Mouse (Mus musculus): ENCODE results near the gene Atp1a2. TPM values are rescaled to one million over a fixed set of nuclear protein-coding genes. Genes with fewer than 3 reads are reported as not detected.

Gene Atp1a2
- polyA plus RNA-seq, 1 experiment = 82.9 TPM

DNA sequence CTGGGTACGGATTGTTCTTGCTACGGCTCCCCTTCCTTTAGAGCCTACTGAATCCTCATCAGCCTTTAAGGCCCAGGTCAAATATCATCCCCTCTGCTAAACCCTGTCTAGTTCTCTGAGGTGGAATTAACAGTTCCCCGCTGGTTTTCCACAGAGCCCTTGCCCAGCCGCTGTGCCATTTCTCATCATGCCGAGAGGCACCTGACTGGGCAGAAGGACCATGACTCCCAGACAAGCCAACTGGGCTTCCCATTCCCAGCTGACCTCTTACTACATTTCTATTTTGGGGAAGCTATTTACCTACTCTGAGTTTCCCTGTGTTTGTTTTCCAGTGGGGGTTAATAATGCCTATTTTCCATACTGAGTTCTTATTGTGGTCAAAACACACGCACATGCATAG, 14.8 kb downstream of the Atp1a2 start:
- no peak for DNase-seq (ENCODE audit: low read depth)
- TF ChIP-seq CTCF (IDR thresholded peaks at IDR 0.05; ENCODE audit: borderline replicate concordance, extremely low read depth, insufficient read depth, insufficient read length) (no peak), POLR2A (IDR thresholded peaks at IDR 0.05; ENCODE audit: borderline replicate concordance, extremely low read depth, insufficient read depth, insufficient read length, poor library complexity, severe bottlenecking) (no peak)

DNA sequence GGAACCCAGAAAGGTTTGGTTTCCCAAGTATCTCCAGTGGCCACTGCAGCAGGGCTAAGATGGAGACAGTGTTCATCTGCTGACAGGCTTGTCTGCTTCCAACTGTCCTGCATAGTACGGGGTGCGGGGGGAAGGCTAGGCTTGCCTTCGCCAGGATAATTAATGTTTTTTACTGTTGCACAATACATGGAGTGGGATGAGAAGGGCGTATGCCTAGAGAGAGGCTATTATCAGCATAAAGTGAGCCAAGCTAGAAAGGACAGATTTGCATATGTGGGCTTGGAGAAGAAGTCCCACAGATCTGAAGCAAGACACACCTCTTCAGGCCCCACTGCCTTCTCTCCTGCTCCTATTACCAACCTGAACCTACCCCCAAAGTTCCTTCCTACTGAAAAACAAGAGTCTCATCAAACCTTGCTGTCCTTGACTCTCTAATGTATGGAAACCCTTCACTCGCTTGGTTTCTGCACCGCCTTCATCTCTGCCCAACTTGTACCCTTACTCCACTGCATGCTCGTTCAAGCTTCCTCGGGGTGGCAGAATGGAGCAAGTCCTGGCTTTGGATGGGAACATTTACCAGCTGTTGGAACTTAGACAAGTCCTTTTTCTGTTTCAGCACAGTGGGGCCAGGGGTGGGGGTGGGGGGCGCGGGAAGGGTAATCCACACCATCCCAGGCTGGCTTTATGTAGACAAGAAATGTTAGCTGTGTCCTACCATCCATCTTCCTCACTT, 16.2 kb downstream of the Atp1a2 start:
- TF ChIP-seq POLR2A (IDR thresholded peaks at IDR 0.05; ENCODE audit: borderline replicate concordance, extremely low read depth, insufficient read depth, insufficient read length, poor library complexity, severe bottlenecking) (no peak), CTCF (IDR thresholded peaks at IDR 0.05; ENCODE audit: borderline replicate concordance, extremely low read depth, insufficient read depth, insufficient read length) (no peak)
- DNase-seq (ENCODE audit: low read depth) = no peak

DNA sequence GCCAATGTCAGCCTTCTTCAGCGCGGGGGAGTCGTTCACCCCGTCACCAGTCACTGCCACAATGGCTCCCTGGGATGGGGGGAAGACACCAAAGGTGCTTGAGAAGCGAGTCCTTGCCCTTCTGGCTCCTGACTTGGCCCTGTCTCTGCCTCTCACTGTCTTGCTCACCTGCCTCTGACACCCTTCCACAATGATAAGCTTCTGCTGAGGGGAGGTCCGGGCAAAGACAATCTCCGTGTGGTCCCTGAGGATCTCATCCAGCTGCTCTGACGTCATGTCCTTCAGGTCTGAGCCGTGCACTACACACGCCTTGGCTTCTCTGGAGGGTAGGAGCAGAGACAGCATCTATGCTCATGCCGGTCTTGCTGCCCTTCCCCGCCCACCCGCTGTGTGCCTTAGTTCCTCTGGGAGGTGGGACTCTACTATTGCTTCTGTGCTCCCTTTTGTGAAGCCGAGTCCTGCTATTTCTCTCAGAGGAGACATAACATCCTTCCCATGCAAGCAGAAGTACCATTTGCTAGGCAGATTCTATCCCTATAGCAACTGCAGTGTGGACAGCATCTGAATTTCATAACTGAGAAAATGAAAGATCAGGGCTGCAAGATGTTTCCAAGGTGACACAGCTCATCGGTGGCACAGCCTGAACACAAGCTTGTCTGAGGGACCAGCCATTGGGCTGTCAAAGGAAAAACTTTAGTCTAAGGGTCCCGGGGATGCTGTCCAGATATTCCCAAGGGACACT, 17.9 kb downstream of the Atp1a2 start:
- no peak for DNase-seq (ENCODE audit: low read depth)
- TF ChIP-seq CTCF (IDR thresholded peaks at IDR 0.05; ENCODE audit: borderline replicate concordance, extremely low read depth, insufficient read depth, insufficient read length) = no peak
- no peak for TF ChIP-seq POLR2A (IDR thresholded peaks at IDR 0.05; ENCODE audit: borderline replicate concordance, extremely low read depth, insufficient read depth, insufficient read length, poor library complexity, severe bottlenecking)

DNA sequence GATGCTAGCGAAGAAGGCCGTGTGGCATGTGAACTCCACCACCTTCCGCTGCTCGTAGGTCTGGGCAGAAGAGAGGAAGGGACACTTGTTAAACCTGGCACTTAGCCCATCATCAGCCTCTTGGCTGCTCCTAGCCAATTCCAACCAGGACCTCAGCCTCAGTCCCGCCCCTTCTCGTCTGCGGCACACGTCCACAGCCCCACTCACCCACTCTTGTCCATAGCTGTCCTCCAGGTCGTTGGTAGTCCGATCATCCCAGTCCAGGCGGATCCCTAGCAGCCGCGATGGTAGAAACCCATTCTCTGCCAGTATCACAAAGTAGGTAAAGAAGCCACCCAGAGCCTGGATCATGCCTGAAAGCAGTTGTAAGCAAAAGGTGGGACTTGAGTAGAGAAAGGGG, 19.5 kb downstream of the Atp1a2 start:
- no peak for DNase-seq (ENCODE audit: low read depth)
- TF ChIP-seq CTCF (IDR thresholded peaks at IDR 0.05; ENCODE audit: borderline replicate concordance, extremely low read depth, insufficient read depth, insufficient read length) = no peak
- no peak for TF ChIP-seq POLR2A (IDR thresholded peaks at IDR 0.05; ENCODE audit: borderline replicate concordance, extremely low read depth, insufficient read depth, insufficient read length, poor library complexity, severe bottlenecking)

DNA sequence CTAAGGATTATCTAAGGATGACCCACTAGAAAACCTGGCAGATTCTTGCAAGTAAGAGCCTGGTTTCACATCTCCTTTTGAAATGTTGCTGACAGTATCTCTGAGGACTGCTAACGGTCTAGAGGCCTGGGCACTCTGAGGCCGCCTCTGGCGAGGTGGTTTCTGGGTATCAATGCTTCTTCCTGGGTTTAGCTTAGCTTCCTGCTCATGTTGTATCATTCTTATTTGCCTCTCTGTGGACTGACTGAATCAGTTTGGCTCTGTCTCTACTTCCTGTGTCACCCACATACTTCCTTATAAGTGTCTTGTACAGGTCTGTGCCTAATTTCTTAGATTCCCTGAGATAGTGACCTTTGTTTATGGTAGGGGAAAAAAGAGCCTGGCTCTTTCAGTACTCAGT, 20.7 kb downstream of the Atp1a2 start:
- DNase-seq (ENCODE audit: low read depth) = no peak
- TF ChIP-seq CTCF (IDR thresholded peaks at IDR 0.05; ENCODE audit: borderline replicate concordance, extremely low read depth, insufficient read depth, insufficient read length) (no peak), POLR2A (IDR thresholded peaks at IDR 0.05; ENCODE audit: borderline replicate concordance, extremely low read depth, insufficient read depth, insufficient read length, poor library complexity, severe bottlenecking) (no peak)

DNA sequence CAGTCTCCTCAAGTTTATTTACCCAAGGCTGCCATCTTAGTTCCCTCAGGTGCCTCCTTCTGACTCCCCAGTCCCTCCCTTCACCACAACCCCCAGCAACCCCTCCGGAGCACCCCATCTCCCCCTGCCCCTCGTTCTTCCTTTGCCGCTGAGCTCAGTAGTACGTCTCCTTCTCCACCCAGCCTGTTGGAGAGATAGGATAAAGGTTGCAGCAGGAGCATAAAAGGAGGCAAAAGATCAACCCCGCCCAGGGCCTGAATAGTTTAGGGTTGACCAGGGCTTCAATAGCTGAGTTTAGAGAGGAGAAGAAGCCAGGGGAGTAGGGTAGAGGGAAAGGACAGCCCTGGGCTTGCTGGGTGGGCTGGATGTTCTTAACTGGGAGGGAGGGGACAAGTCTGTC, 23.3 kb downstream of the Atp1a2 start:
- TF ChIP-seq CTCF (IDR thresholded peaks at IDR 0.05; ENCODE audit: borderline replicate concordance, extremely low read depth, insufficient read depth, insufficient read length) (no peak), POLR2A (IDR thresholded peaks at IDR 0.05; ENCODE audit: borderline replicate concordance, extremely low read depth, insufficient read depth, insufficient read length, poor library complexity, severe bottlenecking) (no peak)
- DNase-seq (ENCODE audit: low read depth) = no peak

DNA sequence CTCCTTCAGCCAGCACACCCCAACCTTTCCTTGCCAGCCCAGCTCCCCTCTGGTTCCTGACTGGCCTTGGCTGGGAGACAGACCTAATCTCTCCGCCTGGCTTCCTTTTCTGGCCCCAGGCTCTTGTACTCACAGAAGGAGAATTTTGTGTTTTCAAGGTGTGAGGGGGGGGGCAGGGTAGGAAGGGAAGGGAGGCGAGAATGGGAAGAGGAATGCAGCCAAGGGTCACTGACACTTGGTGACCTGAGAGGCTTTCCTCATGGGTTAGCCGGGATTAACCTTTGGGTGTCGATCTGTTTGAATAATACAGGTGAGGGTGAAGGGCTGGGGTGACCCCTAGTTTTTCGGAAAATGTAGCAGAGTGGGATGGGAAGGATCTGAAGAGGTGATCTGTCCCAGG, 23.7 kb downstream of the Atp1a2 start:
- TF ChIP-seq POLR2A (IDR thresholded peaks at IDR 0.05; ENCODE audit: borderline replicate concordance, extremely low read depth, insufficient read depth, insufficient read length, poor library complexity, severe bottlenecking) (no peak), CTCF (IDR thresholded peaks at IDR 0.05; ENCODE audit: borderline replicate concordance, extremely low read depth, insufficient read depth, insufficient read length) (no peak)
- DNase-seq (ENCODE audit: low read depth) = no peak

DNA sequence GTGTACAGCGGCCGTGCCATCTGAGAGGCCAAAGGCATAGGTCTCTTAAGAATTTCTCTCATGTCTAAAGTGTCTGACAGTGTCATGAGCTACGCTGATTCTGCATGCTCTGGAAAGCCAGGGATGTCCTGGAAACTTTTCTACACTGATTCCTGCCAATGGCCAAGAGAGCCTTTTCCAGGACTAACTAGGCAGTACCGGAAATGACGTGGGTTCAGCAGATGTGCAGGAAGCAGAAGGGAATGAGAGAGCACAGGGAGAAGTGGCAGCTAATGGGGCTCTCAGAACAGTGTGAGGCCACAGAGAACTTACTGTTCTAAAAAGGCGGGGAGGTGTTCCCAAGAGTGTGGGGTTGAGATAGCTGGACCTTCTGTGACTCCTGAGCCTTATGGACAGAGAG, 24.5 kb downstream of the Atp1a2 start:
- TF ChIP-seq POLR2A (IDR thresholded peaks at IDR 0.05; ENCODE audit: borderline replicate concordance, extremely low read depth, insufficient read depth, insufficient read length, poor library complexity, severe bottlenecking) = no peak
- no peak for DNase-seq (ENCODE audit: low read depth)

DNA sequence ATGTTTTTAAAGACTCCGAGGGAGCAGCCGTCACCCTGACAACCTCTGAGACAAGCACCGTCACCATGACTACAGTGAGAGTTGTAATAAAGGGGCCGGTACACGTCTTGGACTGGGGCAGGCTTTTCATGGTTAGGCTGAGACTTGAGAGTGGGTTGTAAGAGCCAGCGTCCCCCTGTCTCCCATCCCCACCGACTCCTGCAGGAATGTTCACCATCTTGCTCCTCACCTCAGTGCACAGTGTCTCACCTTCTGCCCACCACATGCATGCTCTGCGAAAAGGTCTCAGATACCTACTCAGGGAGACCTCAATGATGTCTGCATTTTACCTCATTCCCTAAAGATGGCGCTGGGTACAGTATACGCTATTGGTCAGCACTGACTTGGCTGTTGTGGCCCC, 26.1 kb downstream of the Atp1a2 start:
- peak; percentile 86 for DNase-seq (ENCODE audit: low read depth)
- no peak for TF ChIP-seq POLR2A (IDR thresholded peaks at IDR 0.05; ENCODE audit: borderline replicate concordance, extremely low read depth, insufficient read depth, insufficient read length, poor library complexity, severe bottlenecking)

DNA sequence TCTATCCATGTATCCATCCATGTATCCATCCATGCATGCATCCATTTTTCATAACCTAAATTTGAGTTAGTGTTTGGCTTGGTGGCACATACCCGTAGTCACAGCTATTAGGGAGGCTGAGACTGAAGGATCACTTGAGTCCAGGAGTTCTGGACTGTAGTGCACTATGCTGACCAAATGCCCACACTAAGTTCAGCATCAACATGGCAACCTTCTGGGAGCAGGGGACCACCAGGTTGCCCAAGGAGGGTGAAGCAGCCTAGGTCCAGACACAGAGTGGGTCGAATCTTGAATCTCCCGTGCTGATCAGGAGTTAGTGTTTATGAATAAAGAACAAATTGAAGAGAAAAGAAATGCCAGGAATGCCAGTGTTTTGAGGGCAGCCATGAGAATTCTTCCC, 26.7 kb downstream of the Atp1a2 start:
- no peak for DNase-seq (ENCODE audit: low read depth)

DNA sequence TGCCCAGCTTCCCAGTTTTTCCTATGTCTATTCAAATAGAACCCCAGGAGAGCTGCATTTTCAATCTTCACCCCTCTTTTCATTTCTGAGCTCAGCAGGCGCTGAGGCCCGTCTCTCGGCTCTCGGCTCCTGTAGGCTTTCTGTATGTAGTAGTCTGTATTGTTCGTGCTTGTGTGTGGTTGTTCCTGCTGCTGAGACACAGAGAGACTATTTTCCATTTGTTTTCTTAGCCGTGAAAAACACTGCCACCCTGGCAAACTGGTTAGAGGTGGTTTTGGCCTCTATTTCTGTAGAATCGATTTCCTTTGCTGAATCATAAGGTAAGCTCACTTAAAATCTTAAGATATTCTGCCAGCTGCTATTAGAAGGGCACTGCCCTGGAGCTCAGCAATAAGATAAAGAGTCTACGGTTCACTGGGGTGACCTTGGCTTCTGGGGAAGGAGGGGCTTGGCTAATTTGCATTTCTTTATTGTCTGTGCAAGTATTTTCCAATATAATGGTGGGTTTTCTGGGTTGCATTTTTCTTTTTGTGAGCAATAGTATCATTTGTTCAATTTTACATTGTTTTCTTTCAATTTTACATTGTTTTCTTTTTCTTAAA, 36.3 kb downstream of the Atp1a2 start, which contains the start of gene Igsf8:
Igsf8 (plus strand) TSS at position 165 of the 602 bp plus-strand sequence.
- peak; percentile 73 for DNase-seq (ENCODE audit: low read depth)
- no peak for TF ChIP-seq POLR2A (IDR thresholded peaks at IDR 0.05; ENCODE audit: borderline replicate concordance, extremely low read depth, insufficient read depth, insufficient read length, poor library complexity, severe bottlenecking)
- TF ChIP-seq CTCF (IDR thresholded peaks at IDR 0.05; ENCODE audit: borderline replicate concordance, extremely low read depth, insufficient read depth, insufficient read length) = no peak

More for the DNA sequence above, 26.7 kb downstream of the Atp1a2 start:
- TF ChIP-seq CTCF (IDR thresholded peaks at IDR 0.05; ENCODE audit: borderline replicate concordance, extremely low read depth, insufficient read depth, insufficient read length) = no peak

DNA sequence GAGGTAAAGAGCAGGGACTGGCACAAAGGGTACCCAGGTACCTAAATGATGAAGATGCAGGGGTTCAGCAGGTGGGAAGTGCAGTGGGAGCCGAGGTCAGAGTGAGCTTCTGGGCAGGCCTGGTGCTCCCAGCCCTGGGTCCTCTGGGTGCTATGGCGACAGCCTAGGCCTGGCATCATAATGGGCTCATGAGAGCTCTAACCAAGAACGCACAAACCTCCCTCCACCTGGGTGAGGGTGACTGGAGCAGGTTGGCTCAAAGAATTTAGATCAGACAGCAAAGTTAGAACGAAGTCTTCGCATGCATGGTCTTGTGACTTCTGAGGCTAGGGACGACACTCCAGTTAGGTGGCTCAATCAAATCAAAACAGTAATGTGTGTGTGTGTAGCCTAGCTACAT, 39.5 kb downstream of the Atp1a2 start, which contains the start of gene Atp1a4:
Atp1a4 (minus strand) TSS at position 101 of the 400 bp plus-strand sequence.
- no peak for TF ChIP-seq CTCF (IDR thresholded peaks at IDR 0.05; ENCODE audit: borderline replicate concordance, extremely low read depth, insufficient read depth, insufficient read length)
- TF ChIP-seq POLR2A (IDR thresholded peaks at IDR 0.05; ENCODE audit: borderline replicate concordance, extremely low read depth, insufficient read depth, insufficient read length, poor library complexity, severe bottlenecking) = no peak
- no peak for DNase-seq (ENCODE audit: low read depth)

Data from brain, embryonic 14.5 days (tissue).